Mouse (Mus musculus) intestine, embryonic 16.5 days (tissue): ENCODE measurements at regions not wholly inside any gene's neighbourhood (a gene's known extent, or its start where the extent isn't known, plus 50 kb on each side); places are given as distances from the start of the nearest gene placed in this dataset.

Source experiments
- ATAC-seq: fragments of 200-750 bp; cut with Nextera tagmentation; 2 replicates; pipeline ENCODE4 v1.8.0; 2017; ENCODE audit warnings: moderate TSS enrichment, moderate library complexity
- H3K27ac ChIP-seq: fragments of 300-500 bp; sonication (generic); 2 replicates; pipeline ENCODE4 v1.5.1; 2014; ENCODE audit warnings: mild to moderate bottlenecking, low read length
- H3K27me3 ChIP-seq: fragments of 300-500 bp; sonication (generic); replicated peaks from 2 replicates; pipeline ENCODE4 v1.6.1; 2014; ENCODE audit warnings: low read length, control low read depth, mixed read lengths; ENCODE audit not compliant: control insufficient read depth, insufficient read depth
- H3K36me3 ChIP-seq: fragments of 300-500 bp; sonication (generic); 2 replicates; pipeline ENCODE4 v1.6.1; 2014; ENCODE audit warnings: low read length, control low read depth; ENCODE audit not compliant: control insufficient read depth, insufficient read depth
- H3K4me1 ChIP-seq: fragments of 300-500 bp; sonication (generic); 2 replicates; pipeline ENCODE4 v1.6.1; 2014; ENCODE audit warnings: low read length, control low read depth, mixed read lengths; ENCODE audit not compliant: control insufficient read depth, insufficient read depth
- H3K4me2 ChIP-seq: fragments of 300-500 bp; sonication (generic); 2 replicates; pipeline ENCODE4 v1.6.1; 2014; ENCODE audit warnings: low read depth, low read length, control low read depth
- H3K4me3 ChIP-seq: fragments of 300-500 bp; sonication (generic); 2 replicates; pipeline ENCODE4 v1.5.1; 2014; ENCODE audit warnings: mild to moderate bottlenecking, low read length
- H3K9ac ChIP-seq: fragments of 300-500 bp; sonication (generic); 2 replicates; pipeline ENCODE4 v1.6.1; 2014; ENCODE audit warnings: low read depth, low read length
- H3K9me3 ChIP-seq: fragments of 300-500 bp; sonication (generic); 2 replicates; pipeline ENCODE4 v1.6.1; 2016; ENCODE audit warnings: low read length, control low read depth; ENCODE audit not compliant: control insufficient read depth
- WGBS: fragments of 180-500 bp; shearing (Covaris S2); extraction: QIAGEN DNeasy Blood & Tissue Kit; methylation state at CpG from one replicate; pipeline ENCODE4 v1.1.7; 2014; 5-methylcytosine and 5-hydroxymethylcytosine counted together

- H3K36me3 ChIP-seq = no peaks in the 10 kb centered on the region
- H3K9ac ChIP-seq = no peak overlapping the region
- H3K4me2 ChIP-seq = no peak overlapping the region
- 59% methylated on average over 8 of the region's 8 CpGs for WGBS
- no peak overlapping the region for H3K27ac ChIP-seq
- ATAC-seq = no peak
- no peaks in the 10 kb centered on the region for H3K9me3 ChIP-seq
- H3K4me1 ChIP-seq = no peaks in the 10 kb centered on the region
- no peak overlapping the region for H3K4me3 ChIP-seq
- H3K27me3 ChIP-seq = no peaks in the 10 kb centered on the region
Observed at GRCm38 (mm10) chr15:65557846-65558835, 543.4 kb upstream of the Gm21961 start.

GRCm38 (mm10) chr15:65549046-65549445 is 534.3 kb upstream of the Gm21961 start:
- Histone ChIP-seq H3K36me3 (no peaks in the 10 kb centered on the region), H3K4me1 (no peaks in the 10 kb centered on the region), H3K4me3 (no peak overlapping the region), H3K9me3 (no peaks in the 10 kb centered on the region), H3K4me2 (no peak overlapping the region), H3K27me3 (no peaks in the 10 kb centered on the region), H3K9ac (no peak overlapping the region), H3K27ac (no peak overlapping the region)
- no peak for ATAC-seq
- WGBS = 85% methylated on average over 2 of the region's 2 CpGs

GRCm38 (mm10) chr15:65535606-65536005 is 520.9 kb upstream of the Gm21961 start:
- Histone ChIP-seq H3K27ac (no peak overlapping the region), H3K4me3 (no peak overlapping the region), H3K9ac (no peak overlapping the region), H3K9me3 (no peaks in the 10 kb centered on the region), H3K36me3 (no peaks in the 10 kb centered on the region), H3K27me3 (no peaks in the 10 kb centered on the region), H3K4me2 (no peak overlapping the region), H3K4me1 (no peaks in the 10 kb centered on the region)
- 66% methylated on average over 3 of the region's 3 CpGs for WGBS
- ATAC-seq = no peak

DNA sequence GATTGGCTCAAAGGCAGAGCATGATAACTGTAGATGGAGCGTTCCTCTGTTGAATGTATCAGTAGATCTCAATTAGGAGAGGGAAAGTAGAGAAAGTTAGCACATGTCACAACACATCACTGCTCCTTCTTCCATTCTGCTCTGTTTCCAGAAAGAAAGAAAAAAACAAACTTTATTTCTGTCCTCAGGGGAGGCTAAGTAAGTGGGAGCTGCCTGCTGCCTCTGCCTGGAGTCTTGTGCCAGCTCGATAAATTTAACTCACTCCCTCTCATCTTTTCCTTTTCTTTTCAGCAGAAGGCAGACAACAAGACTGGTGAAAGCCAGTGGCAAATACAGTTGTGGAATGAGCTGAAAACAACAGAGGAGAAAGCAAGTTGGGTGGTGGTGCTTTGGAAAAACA is 517.5 kb upstream of the Gm21961 start:
- 81% methylated on average over 2 of the region's 2 CpGs for WGBS
- Histone ChIP-seq H3K9me3 (no peaks in the 10 kb centered on the region), H3K4me3 (no peak overlapping the region), H3K4me1 (no peaks in the 10 kb centered on the region), H3K4me2 (no peak overlapping the region), H3K9ac (no peak overlapping the region), H3K36me3 (no peaks in the 10 kb centered on the region), H3K27me3 (no peaks in the 10 kb centered on the region), H3K27ac (no peak overlapping the region)
- ATAC-seq = no peak

DNA sequence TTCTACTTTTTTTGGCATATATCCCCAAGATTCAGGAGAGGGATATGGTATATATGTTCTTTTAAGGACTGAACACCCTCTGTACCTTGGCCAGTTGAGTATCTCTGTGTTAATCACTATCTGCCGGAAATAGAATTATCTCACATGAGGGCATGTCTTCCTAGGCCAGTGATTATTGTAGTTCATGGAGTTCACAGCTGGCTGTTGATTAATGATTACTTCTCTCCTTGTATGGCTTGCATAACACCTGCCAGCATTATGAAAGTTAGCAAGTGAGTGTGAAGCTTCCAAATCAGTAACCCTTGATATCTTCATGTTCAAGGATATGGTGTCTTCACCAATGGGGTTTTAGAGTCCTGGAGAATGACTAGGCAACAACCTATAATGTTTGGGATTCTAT is 488.0 kb upstream of the Gm21961 start:
- H3K9me3 ChIP-seq = no peaks in the 10 kb centered on the region
- WGBS = 75% methylated on average over 1 of the region's 1 CpGs
- H3K4me2 ChIP-seq = no peak overlapping the region
- H3K27me3 ChIP-seq = no peaks in the 10 kb centered on the region
- H3K4me3 ChIP-seq = no peak overlapping the region
- H3K27ac ChIP-seq = no peak overlapping the region
- H3K4me1 ChIP-seq = no peaks in the 10 kb centered on the region
- no peak overlapping the region for H3K9ac ChIP-seq
- H3K36me3 ChIP-seq = no peaks in the 10 kb centered on the region
- peak; percentile 77 for ATAC-seq

GRCm38 (mm10) chr15:65478940-65479339 is 464.2 kb upstream of the Gm21961 start:
- no peaks in the 10 kb centered on the region for H3K4me1 ChIP-seq
- no peak overlapping the region for H3K4me2 ChIP-seq
- no peak overlapping the region for H3K27ac ChIP-seq
- no peaks in the 10 kb centered on the region for H3K36me3 ChIP-seq
- no peak for ATAC-seq
- no peaks in the 10 kb centered on the region for H3K27me3 ChIP-seq
- H3K4me3 ChIP-seq = no peak overlapping the region
- no peaks in the 10 kb centered on the region for H3K9me3 ChIP-seq
- 81% methylated on average over 3 of the region's 3 CpGs for WGBS
- no peak overlapping the region for H3K9ac ChIP-seq

GRCm38 (mm10) chr15:65455203-65455816 is 440.6 kb upstream of the Gm21961 start:
- no peaks in the 10 kb centered on the region for H3K36me3 ChIP-seq
- peak; percentile 76 for ATAC-seq
- H3K4me2 ChIP-seq = no peak overlapping the region
- H3K27ac ChIP-seq = no peak overlapping the region
- H3K27me3 ChIP-seq = no peaks in the 10 kb centered on the region
- no peak overlapping the region for H3K4me3 ChIP-seq
- no peaks in the 10 kb centered on the region for H3K4me1 ChIP-seq
- WGBS = 30% methylated on average over 2 of the region's 2 CpGs
- H3K9me3 ChIP-seq = no peaks in the 10 kb centered on the region
- no peak overlapping the region for H3K9ac ChIP-seq

DNA sequence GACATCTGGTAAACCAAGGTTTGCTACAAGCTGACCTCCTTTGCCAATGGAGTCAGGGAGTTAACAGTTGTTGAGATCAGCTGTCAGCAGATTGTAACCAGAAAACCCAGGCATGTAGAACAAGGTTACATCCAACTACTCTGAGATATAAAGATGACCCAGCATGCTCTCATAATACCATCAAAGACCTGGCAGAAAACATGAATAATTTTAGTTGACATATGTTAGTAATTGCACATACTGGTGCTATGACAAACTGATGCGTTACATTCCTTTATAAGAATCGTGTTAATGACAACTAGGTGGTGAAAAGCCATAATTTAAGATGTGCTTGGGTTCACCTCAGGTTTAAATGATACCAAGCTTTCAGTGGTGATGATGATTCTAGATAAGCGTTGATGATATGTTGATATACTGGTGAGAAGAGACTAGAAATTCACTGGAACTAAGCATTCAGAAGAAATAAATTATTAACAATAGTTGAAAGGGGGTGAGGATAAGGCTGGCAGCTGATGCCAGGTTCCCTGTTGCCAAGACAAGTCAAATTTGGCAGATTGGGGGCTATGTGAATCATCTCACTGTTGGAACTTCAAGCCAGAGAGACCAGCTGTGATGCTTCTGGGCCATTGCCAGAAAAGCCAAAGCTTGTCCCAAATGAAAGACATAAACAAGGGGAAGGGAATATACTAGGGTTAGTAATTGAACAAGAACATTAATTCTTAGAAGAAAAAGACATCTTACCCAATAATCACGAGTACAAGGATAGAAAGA is 437.7 kb upstream of the Gm21961 start:
- Histone ChIP-seq H3K4me3 (no peak overlapping the region), H3K9me3 (no peaks in the 10 kb centered on the region), H3K9ac (no peak overlapping the region), H3K4me2 (no peak overlapping the region), H3K27me3 (no peaks in the 10 kb centered on the region), H3K27ac (no peak overlapping the region), H3K4me1 (no peaks in the 10 kb centered on the region), H3K36me3 (no peaks in the 10 kb centered on the region)
- ATAC-seq = no peak
- WGBS = 71% methylated on average over 4 of the region's 4 CpGs

DNA sequence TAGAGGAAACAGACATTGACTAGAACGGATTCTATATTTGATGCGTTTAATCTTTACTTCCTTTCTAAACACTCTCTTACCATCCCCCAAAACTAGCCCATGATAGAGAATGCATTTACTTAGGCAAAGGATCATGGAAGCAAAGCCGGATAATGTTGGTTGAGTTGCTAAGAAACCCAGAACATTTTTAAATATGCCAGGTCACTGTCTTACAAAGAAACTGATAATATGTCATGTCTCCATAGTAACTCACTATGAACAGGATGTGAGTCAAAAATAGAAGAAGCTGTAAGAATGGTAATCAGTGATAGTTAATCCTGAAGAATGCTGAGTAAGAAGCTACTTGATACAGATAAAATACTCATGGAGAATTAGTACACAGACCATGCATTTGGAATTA is 405.0 kb upstream of the Gm21961 start:
- ATAC-seq = no peak
- Histone ChIP-seq H3K9ac (no peak overlapping the region), H3K4me2 (no peak overlapping the region), H3K9me3 (no peaks in the 10 kb centered on the region), H3K27me3 (no peaks in the 10 kb centered on the region), H3K4me1 (no peaks in the 10 kb centered on the region), H3K4me3 (no peak overlapping the region), H3K27ac (no peak overlapping the region), H3K36me3 (no peaks in the 10 kb centered on the region)
- WGBS = 74% methylated on average over 3 of the region's 3 CpGs
